Mouse (Mus musculus) retina, adult 2 months (tissue): ENCODE measurements around the gene Notch2.
"Not testable (repeated sequence)": the region's sequence is repeated elsewhere in the genome, so short reads cannot be mapped to it uniquely, and the experiment has no call there.

Source experiments
- DNase-seq: peaks from one replicate; pipeline ENCODE4 v3.0.0-alpha.2; 2012; ENCODE audit warnings: low read depth, low spot score

Notch2 gene

DNA sequence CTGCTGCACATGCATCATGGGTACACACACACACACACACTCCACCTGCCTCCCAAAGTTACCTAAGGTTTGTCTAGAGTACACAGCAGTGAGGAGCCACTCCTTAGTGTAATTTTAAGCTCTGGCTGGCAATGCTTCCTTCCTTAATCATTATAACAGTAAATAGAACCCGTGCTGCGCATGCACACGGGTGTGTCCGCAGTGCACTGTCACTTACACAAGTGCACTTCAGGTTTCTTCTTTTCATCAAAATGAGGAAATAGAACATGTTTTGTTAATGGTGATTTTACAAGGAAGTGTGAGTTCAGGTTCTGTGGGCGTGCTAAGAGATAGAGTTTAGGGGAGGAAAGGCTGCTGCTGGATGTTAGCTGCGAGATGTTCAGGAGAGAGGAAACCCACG lies 17.8 kb downstream of the Notch2 start:
- no peak for DNase-seq

DNA sequence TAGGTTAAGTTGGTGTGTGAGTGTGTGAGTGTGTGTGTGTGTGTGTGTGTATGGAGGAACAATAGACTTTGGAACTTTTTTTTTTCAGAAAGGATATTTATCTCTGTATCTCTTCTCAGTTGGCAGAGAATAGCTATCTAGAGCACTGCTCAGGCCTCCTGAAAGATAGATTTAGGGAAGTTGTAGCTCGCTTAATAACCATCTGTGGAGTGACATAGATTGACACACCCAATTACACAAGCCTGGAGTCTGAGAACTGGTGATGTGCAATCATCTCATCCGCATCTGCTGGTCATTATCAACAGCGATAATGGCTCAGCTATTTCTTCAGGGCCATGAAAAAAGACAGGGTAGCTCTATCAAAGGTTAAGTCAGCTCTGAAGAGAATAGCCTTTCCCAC lies 18.9 kb downstream of the Notch2 start:
- no peak for DNase-seq

DNA sequence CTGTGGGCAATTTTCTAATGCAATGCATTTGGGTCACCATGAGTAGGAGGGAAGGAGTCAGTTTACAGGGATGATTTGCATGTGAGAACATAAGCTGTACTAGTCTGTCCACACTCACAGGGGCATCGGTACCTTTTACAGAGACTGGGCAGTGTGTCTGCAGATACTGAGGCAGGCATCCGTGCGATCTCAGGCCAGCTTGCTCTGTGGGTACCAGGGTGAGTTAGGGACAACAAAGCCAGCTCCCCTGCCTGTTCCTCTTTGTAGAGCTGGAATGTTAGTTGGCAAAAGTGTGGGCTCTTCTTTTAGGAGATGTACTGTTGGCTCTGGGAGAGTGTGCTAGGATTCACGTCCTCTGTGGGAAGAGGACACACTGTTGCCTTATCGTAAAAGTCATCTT lies 19.6 kb downstream of the Notch2 start:
- DNase-seq = no peak

DNA sequence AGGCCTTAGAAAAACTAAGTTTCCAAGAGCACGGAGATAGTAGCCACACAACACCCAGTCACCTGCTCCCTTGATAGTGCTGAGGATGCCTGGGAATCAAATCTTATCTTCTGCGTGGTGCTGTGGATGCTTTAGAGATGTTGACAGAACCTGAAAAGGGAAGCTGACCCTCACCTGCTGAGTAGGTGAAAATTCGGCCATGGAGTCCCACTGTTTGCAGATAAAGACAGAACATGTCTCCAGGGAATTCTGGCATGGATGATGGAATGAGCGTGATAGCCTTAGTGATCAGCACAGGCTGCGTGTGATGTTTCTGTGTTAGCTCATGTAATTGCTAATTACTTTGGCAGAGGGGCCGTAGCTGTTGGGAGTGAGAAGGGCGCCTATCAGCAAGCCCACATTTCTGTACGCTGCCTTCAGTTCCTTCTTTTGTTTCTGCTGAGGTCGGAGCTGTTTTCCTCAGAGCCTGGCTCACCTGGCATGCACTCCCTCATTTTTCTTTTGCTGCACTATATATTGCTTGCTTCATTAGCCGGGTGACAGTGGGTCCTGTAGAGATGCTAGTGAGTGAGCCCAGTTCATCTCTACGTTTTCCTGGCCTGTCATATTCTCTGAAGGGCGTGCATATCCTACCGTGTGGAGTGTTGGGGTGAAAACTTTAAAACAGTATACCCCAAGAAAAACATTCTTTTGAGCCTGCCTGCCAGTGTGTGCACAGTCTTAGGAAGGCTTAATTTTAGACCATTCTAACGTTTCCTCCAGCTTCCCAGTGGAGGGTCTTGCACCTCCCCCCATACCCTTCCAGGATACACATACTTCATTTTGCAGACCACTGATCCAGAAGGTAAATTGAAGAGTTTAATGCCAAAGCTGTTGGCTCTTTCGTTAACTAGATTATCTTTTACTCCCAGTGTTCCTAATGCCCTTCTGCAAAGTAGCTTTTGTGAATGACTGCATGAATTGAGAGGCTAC lies 21.6 kb downstream of the Notch2 start:
- no peak for DNase-seq

DNA sequence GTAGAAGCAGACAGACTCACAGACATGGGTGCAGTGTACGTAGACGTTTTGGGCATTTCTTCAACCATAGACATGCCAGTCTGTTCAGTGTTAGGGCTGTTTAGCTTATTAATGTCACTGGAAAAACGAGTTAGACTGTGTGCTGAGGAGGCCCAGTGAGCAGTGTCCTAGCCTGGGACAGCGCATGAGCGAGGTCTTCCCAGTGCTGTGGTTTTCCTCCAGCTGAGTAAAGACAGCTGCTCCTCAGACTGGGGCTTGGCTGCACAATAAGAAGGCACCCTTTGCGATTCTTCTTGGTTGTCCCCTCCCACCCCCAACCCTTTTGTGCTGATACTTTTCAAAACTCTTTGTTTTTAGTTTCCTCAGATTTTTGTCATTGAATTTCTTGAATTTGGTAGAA lies 22.8 kb downstream of the Notch2 start:
- no peak for DNase-seq

DNA sequence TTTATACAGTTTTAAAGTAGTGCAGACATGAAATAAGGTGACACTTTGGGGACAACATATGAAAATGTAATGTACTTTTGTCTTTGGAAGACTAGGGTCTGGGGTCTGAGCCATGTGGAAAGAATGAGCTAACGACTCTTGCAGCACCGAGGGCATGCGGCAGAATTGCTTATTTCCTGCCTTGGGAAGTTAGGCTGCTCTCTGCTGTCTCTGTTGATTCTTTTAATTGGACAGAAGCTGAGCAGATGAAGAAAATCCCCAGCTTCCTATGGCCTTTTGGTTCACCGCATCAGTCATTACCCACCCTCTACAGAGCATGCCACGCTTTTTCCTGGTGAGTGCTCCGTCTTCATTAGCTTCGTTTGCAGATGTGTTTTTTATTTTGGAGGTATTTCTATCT lies 23.8 kb downstream of the Notch2 start:
- DNase-seq = no peak

DNA sequence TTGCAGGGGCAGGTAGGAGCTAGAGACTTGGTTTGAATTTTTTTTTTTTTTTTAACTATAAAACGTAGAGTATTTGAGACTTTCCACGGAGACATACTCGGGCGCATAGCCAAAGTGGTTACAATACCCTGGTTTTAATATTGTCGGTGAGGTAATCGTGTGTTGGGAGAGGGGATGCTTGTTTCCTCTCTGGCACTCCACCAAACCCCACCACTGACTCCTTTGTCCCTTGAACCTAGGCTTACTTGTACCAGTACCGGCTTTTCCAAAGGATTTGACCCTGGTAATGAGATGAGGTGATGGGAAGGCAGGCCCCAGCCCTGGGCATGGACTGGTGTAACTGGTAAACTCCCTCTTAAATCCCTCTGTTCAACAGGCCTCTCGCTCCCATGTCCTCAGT lies 25.3 kb downstream of the Notch2 start:
- no peak for DNase-seq

DNA sequence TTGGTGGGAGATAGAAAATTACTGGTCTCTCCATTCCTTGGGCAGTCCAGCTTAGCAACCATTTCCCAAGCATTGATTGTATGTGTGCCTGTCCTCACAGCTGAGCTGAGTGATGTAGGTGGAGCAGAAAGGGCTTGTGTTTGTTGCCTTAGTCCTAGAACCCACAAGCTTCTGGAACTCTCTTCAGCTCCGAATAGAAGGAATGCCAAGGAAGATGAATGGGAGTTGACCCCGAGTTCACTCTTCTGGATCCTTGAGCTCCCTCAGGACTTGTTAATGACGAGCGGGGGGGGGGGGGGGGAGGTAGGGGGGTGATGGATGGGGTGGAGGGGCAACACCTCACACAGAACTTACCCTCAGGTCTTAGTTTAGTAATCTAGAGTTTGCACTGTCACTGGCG lies 25.9 kb downstream of the Notch2 start:
- no peak for DNase-seq

DNA sequence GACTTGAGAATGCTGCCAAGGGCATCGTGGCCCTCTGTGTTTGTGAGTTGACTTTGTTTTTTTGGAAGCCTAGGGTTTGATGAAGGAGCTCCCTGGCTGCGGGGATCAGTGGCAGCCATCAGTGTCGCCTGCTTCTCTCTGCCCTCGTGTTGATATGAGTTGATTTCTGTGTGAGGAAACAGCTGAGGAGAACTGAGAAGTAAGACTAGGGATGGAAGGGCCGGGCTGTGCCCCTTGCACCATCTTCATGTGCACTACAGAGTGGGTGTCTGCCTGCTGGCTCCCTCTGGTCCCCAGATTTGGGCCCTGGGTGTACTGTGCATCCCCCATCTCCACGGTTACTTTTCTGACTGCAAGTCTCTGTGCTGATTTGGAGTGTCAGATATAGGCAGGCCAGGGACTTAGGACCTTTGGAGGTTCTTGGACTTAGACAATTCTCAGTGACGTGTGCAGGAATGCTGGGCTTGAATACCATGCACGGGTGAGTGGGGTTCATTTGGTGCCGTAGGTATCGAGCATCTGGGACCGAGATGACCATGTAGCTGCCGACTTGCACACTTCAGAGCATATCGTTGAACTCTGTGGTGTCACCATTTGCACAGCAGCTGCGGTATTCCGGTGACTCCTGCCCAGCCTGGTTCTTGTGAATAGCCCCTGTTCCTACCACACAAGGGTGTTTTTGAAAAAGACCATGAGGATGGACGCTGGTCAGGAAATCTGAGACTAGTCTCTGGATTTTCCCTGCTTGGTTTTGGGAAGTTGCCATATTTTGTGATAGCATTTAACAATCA lies 26.5 kb downstream of the Notch2 start:
- DNase-seq = no peak

DNA sequence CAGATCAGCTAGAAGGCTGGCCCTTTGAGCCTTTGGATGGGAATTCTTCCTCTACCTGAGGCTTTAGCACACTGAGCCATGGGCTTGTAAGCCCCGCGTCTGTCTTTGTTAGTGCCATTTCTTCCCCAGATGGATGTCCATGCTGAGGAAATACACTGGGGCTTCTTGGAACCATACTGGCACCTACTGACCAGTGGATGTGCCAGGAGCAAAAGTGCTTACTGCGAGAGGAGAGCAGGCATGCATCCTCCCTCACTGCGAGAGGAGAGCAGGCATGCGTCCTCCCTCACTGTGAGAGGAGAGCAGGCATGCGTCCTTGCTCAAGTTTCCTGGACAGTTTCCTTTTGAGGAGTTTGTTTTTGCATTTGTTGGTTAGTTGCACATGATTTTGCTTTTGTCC lies 27.5 kb downstream of the Notch2 start:
- DNase-seq = no peak

DNA sequence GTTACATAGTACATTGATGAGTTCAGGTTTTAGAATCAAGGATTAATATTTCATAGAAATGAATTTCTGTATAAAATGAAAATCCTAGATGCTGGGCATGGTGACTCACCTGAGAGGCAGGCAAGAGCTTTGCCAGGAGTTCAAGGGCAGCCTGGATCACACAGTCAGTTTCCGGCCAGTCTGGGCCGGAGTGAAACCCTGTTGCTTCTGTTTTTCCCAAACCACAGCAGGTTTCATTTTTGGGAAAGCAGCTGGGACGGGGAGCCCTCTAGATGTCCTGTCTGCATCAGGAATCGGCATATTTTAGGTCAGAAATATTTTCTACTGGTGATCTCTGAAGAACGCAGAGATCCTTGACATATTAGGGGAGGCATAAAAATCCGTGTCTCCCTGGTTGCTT lies 29.0 kb downstream of the Notch2 start:
- DNase-seq = no peak

DNA sequence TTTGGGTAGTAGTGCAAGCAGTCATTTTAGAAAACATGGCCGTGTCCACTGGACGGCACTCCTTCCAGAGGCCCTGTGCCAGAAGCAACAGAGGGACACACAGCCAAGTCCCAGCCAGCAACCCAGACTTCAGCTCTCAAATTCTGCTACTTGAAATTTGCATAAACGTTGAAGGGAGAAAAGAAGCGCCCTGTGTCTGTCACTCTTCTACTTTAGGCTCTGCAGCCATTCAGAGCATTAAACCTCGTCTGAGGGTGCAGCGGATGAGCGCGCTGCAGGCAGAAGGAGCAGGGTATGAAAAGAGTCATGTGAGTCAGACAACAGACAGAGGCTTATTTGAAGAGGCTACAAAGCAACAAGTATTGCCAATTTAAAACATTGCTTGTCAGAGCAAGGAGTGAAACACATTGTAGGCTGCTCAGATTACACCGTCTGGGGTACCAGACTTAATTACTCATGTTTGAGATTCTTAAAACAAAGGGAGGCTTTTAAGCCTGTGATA lies 29.7 kb downstream of the Notch2 start:
- DNase-seq = no peak

DNA sequence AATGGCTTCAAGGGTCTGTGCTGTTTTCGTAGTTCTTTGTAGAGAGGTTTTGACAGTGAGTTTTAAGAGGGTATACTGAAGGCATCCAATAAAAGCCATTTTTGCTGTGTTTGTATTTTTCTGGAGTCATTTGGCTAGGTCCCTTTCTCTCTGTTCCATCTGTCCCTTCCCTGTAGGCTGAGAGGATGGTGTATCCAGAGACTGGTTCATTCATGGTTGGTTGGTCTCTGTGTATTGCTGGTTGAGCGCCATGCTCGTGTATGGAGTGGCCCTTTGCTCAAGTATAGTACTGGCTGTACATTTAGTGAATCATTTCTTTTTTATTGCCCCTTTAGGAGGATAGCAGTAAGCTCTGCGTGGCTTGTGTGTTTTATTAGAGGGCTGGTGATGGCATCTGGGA lies 30.3 kb downstream of the Notch2 start:
- DNase-seq = no peak

DNA sequence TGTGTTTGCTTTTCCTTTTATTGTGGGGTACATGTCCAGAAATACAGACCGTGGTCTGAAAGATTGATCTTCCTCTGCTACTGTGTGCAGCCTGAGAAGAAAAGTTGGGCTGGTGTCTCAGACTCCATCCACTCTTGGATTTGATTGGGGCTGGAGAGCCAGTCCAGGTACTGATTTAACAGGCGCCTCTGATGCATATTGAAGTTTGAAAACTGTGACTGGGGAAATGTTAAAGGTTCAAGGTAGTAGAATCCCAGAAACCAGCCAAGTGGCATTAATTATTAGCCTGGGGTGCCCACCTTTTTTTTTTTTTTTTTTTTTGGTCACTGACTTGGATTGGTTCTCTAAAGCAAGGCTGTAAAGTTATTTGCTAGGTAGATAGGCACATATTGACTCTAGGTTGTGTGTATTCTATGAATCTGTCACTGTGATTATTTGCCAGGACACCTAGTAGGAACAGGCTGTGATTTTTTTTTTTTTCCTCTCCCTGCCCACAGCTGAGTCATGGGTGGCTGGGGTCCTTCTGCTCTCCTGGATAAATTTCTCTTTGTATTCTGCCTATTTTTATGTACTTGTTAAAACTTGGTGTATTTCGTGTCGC lies 31.5 kb downstream of the Notch2 start:
- no peak for DNase-seq

DNA sequence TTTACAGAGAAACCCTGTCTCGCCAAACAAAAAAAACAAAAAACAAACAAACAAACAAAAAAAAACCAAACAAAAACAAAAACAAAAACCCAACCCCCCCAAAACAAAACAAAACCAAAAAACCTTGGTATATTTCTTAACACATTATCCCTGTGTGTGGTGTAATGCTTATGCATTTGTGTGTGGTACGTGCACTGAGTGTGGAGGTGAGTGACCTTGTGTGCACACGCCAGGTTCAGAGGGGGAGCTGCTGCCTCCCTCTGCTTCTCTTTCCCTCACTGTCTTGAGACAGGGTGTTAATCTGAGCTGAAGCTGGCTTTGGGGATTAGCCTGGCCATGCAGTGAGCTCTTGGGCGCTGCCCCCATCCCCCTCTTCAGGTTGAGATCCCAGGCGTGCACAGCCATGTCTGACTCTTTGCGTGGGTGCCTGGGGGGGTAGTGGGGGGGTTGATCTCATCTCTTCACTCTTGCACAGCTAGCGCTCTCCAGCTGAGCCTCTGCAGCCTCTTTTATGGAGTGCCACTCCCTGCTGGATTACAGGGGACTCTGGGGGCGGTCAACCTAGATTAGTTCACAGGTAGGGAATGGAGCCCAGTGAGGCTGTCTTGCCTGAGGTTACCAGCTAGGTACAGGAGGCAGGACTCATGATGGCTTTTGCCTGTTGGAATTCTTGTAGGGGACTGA lies 32.3 kb downstream of the Notch2 start:
- DNase-seq = peak; percentile 67

DNA sequence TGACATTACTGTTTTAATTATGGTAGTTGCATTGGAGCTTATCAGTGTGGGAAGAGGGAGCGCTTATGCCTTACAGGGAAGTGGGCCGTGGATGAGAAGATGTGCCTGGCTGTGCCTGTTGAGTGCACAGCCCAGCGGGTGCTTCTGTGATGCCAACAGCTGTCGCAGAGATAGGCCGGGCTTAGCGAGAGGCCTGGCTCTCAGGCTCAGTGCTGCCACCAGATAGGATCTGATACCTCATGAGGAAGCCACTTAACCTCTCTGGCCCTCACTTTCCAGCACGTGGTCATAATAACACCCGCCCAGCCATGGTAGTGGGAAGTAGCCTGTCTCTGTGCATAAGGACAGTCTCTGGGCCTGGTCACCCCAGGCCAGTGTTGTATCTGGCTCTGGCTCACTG lies 33.0 kb downstream of the Notch2 start:
- DNase-seq = no peak

DNA sequence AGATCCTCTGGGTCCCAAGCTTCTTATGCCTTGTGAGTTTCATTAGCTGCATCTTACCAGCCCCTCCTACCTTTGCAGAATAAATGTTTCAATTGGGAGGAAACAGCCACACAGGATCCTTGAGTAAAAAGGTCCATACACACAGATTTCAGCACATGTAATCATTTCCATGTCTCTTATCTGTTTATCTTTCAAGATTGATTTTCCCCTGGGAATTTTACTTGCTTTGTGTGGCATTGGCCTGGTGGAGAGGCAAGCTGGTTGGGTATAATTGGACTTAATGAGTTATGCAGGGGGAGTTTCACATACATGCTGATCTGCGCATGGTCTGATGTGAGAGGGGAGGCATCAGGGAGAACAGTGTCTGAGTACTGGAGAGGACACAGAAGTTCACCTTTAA lies 36.3 kb downstream of the Notch2 start:
- DNase-seq = no peak

DNA sequence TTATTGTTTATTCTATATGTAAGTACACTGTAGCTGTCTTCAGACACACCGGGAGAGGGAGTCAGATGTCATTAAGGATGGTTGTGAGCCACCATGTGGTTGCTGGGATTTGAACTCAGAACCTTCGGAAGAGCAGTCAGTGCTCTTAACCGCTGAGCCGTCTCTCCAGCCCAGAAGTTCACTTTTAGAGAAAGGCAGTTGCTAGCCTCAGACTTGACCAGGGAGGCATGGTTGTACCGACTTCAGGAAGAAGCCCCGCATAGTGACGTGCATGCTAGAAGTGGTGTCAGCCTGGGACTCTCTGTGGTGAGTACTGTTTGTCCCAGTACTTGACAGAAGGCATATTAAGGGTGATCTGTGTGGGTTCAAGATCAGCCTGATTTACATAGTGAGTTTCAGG lies 36.8 kb downstream of the Notch2 start:
- not testable (repeated sequence) for DNase-seq

DNA sequence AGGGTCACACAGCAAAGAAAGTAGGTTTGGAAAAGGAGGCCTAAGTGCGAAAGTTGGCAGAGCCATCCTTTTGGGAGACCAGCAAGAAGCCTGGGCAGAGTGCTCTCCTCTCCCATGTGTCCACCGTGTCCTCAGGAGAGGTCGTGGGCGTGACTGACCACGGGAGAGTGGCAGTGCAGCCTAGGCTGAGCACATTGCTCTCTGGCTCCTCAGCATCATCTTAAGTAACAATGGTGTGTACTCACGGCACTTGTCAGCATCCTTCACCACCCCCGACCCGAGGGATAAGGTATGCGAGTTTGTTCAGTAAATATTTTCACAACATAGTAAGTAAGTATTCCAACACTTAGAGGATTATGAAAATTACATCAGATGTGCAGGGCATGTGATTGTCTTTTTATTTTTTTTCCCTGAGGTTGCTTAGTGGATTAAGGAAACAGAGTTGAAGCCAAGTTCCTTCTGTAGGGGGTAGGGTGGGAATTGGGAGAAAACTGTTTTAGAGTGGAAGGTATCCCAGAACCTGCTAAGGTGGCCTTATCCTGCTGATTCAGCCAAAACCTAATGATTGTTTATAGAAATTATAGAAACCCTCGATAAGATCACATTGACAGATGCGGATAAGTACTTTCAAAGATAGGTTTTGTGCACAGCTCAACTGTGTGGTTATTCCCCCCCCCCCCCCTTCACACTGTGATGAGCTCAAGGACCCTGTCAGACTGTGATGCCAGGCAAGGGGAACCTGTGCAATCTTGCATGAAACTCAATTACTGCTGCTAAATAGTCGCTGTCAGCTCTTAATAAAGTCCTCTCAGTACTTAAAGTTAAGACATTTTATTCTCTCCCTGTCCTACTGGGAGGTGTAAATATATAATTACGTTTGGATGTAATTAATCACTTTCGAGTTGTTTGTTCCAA lies 37.4 kb downstream of the Notch2 start:
- DNase-seq = no peak

DNA sequence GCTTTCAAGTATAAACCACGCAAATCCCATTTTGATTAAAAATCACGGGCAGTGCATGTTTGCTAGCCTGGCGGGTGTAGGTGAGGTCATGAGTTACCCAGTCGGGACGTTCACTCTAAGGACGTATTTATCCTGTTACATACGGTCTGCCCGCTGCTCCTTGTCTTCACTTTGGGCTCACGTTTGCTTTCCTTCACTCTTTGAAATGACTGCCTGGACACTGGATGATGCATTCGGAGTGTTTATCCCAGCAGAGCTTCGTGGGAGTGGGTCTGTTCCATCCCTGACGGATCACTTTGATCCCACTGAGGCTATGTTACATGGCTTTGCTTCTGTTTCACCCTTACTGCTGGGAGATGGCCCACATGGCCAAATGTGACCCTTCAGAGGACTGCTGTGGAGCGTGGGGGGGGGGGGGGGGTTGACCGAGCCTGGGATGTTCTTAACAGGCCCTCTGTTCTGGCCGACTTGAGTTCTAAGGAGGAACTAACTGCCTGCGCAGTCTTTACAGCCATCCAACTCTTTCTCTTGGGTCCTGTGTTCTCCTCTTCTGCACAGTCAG lies 38.2 kb downstream of the Notch2 start:
- no peak for DNase-seq
